Mouse (Mus musculus) cortical plate, adult 2 months (tissue): ENCODE results near the gene Rplp1.

Experiments
- CTCF ChIP-seq: fragments of 200-500 bp; IDR thresholded peaks from 2 replicates; pipeline ENCODE4 v1.5.1; 2011; ENCODE audit warnings: mild to moderate bottlenecking, control low read depth, low read length; ENCODE audit not compliant: insufficient read depth; ENCODE audit errors: extremely low read depth
- POLR2A ChIP-seq: fragments of 200-500 bp; IDR thresholded peaks from 2 replicates; pipeline ENCODE4 v1.6.1; 2011; ENCODE audit warnings: mild to moderate bottlenecking, low read length, control low read depth; ENCODE audit not compliant: insufficient read depth; ENCODE audit errors: extremely low read depth

GRCm38 (mm10) chr9:61911300-61912128, 2.8 kb downstream of the Rplp1 start:
- no peak for TF ChIP-seq CTCF
- no peak for TF ChIP-seq POLR2A
